Mouse (Mus musculus): ENCODE data around the gene Susd1.

Gene Susd1

DNA sequence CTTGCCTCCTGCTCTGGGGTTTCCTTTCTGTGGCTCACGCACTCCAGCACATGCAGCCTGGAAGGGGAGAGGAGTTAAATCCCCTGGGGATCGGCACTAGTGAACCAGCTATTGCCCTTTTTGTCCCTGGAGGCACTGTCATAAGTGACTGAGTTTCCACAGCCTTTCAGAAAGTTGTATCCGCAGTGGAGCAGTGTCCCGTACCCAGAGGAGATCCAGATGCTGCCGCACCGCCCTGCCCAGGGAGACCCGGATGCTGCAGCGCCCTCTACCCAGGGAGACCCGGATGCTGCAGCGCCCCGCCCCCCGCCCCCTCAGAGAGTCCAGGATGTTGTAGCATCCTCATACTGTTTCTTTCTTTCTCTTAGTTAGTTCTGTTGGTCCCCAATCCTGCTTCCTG lies 56.3 kb downstream of the Susd1 start:
- DNase-seq (ENCODE audit: extremely low read depth, low read depth, low spot score) = no peak

DNA sequence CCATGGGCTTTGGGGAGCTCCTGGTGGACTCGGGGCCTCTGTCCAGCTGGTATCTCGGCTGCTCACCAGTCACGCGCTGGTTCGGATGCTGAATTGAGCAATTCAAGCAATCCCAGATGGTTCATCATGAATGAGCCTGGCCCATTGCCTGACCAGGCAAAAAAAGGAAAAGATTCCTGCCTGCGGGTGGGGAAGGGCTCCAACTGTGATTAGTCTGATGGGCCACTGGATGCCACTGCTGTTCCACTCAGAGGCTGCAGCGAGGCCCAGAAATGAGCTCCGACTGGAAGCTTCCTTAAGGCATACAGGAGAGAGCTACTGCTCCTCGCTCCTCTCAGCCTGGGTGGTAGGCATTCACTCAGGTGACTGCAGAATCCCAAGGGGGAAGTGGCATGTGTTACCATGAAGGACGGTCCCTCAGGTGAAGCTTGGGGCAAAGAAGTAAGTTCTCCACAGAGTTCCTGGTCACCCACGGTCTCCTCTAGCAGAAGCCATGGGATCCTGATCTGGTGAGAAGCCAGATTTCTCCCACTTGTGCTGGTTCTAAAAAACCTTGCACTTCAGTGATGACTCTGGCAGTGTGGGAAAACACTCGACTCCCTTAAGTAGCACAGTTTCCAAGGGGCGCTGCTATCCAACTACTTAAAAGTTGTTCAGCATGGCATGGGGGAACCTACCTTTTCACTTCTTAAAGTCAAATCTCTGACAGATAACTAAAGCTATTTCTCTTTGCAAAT lies 57.3 kb downstream of the Susd1 start:
- DNase-seq (ENCODE audit: extremely low read depth, low read depth, low spot score) = peak; percentile 13

DNA sequence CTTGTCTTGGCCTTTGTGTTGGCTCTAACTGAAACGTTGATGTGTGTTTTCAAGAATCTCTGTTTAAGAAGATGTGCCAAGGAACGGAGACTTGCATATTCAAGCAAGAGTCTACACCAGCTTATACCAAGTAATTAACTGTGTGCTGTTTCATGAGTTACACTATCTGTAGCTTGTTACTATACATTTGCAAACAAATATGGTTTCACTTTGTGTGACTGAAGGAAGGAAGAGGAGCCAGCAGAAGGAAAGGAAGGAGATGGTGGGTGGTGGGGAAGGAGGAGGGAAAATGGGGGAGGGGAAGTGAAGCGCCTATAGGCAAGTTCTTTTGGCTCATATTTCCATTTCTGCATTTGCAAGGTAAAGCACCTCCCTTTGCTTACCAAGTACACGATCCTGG lies 58.0 kb downstream of the Susd1 start:
- no peak for DNase-seq (ENCODE audit: extremely low read depth, low read depth, low spot score)

DNA sequence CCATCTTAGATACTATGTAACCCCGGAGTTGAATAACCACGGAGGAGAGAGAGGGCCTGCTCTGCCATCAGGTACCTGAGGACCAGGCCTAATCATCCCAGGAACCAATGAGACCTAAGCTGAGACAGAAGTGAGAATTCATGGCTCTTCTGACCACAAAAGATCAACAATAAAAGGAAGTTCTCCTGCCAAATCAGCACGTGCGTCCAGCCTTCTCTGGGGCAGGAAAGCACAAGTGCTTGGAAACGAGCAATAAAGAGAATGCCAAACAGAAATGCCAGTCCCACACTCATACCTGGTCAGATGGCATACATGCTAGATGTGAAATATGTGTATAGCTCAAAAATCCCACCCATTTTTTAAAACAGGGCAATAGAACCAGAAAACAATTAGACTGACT lies 58.6 kb downstream of the Susd1 start:
- no peak for DNase-seq (ENCODE audit: extremely low read depth, low read depth, low spot score)

DNA sequence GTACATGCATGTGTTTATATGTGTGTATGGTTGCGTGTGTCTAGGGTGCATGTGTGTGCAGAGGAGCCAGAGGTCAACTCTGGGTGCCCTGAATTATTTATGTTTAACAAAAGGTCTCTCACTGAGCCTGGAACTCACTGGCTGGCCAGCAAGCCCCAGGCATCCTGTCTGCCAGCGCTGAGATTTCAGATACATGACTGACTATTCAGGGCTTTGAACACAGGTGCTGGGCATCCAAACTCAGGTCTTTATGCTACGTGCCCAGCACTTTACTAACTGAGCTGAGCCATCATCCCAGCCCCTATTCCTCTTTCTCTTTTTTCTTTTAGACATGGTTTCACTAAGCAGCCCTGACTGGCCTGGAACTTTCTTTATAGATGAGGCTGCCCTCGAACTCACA lies 59.8 kb downstream of the Susd1 start:
- DNase-seq (ENCODE audit: extremely low read depth, low read depth, low spot score) = no peak

DNA sequence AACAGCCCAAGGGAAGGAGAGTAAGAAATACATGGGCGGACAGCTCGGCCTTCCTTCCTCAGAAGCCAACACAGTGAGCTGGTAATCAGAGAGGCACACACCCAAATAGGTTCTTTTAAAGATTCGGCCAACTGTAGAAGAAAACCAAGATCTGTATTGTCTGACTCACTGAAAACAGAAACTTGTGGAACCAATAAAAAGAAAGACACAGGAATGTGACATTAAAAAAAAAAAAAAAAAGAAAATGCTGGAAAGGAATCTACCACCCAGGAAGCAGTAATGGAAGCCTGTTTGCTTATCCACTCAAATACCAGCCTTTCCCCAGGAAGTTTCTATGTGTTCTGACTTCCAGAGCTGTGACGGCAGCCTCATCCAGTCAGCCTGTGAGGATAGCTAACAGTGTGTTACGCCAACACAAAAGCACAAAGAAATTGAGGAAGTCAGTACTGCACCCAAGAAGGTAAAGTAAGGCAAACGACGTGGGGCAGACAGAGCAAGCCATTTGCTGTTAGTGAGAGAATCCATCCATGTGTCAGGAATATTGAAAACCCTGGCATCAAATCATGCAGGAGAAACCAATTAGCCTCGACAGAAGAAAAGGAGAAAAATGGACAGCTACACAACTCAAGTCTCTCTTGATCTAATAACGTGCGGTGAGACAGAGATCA lies 64.0 kb downstream of the Susd1 start:
- no peak for DNase-seq (ENCODE audit: extremely low read depth, low read depth, low spot score)

DNA sequence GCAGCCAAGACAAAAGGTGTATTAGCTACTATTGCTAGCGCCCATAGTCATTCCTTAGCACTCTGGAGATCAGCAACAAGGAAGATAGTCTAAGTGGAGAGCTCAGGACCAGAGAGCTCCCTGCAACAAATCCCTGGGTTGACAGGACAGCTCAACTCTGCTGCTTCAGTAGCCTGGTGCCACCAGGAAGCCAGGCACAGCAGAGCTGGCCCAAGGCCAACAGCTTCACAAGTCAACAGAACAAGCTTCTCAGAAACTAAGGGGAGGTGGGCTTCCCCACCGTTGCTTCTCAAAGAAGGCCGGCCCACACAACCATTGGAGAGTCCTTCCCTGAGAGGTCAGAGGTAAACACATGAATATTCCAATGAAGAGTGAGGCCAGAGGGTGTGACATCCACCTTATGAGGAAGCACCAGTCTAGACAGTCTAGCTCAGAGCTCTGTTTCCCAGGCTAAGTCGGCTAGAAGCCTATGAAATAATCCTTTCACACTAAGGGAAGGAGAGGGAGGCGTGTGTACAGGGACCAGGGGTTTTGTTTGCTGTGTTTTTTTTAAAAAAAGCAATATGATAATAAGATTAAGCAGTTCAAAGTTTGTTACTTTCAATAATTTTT lies 65.8 kb downstream of the Susd1 start:
- DNase-seq (ENCODE audit: extremely low read depth, low read depth, low spot score) = no peak

DNA sequence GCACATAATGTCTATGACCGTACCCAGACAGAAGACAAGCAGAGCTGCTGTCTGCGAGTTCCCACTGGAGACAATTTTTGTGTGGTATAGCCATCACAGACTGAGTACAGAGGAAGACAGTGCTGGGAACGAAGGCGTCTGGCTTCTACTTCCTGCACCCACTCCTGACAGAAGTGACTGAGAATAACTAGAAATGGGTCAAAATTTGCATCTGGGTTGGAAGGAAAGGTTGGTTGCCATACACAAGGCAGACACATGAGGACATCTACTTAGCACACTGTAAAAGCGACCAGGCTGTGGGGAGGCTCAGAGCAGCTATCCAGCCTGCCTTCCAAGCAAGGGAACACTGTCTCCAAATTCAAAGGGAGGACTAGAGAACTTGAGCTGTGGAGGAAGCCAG lies 66.5 kb downstream of the Susd1 start:
- DNase-seq (ENCODE audit: extremely low read depth, low read depth, low spot score) = no peak

DNA sequence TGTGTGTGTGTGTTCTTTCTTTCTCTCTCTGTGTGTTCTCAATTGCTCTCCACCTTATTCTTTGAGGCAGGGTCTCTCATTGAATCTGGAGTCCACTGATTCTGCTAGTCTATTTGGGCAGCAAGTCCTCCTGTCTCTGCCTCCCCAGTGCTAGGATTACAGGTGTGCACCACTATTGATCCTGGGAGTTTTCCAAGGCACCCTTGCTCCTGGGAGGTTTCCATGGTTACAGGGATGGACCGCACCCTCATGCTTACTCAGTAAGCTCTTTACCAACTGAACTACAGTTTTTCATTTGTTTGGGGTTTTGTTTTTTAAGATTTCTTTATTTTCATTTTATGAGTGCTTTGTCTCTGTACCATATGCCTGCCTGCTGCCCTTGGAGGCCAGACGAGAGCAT lies 68.5 kb downstream of the Susd1 start:
- no peak for DNase-seq (ENCODE audit: extremely low read depth, low read depth, low spot score)

DNA sequence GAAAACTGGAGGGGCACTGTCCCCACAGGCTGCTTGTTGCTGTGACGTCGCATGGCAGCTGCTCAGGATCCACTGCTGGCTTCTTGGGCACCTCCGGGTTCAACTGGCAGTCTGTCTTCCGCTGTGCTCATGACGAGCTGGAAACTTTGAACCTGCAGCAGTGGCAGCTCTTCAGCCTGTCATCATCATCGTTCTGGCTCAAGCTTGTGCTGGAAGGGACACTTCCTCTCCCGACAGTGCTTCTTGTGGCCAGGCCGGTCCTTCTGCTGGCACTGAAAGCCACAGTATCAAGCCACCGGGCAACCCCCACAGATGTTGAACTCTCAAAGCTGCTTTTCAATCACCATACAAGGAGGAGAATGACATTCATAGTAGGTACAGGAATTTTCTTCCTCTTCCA lies 70.3 kb downstream of the Susd1 start:
- DNase-seq (ENCODE audit: extremely low read depth, low read depth, low spot score) = no peak

DNA sequence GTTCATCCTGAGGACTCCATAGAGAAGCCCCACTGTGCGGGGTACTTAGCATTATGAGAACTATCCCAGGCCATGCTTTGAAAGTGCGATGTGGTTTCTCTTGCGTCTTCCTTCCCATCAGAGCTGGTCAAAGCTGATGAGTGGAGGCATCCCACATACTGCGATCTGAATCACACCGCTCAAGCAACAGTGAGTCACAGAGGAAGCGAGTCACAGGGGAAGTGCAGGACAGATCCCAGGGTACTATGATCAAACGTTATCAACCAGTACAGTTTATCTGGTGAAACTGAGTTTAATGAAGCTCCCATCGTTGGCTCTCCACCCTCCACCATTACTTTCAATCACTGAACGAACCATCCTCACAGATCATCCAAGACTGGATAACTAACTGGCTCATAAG lies 72.2 kb downstream of the Susd1 start:
- no peak for DNase-seq (ENCODE audit: extremely low read depth, low read depth, low spot score)

DNA sequence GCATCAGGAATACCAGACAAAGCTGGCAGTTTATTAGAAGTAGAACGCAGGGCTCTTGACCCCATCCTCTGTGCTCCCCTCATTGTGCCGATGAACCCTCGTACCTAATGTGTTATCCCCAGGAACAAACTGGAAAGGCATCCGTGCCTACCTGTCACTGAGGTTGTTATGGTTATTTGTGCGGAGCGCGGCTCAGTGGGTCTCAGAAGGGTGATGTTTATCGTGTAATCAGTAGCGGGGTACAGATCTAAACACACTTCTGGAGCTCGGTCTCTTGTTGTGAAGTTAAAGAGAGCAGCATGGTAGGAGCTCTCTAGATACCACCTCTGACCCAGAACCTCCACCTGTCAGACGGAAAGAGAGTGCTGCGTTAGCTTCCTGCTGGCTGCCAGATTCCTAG lies 72.9 kb downstream of the Susd1 start:
- DNase-seq (ENCODE audit: extremely low read depth, low read depth, low spot score) = no peak

DNA sequence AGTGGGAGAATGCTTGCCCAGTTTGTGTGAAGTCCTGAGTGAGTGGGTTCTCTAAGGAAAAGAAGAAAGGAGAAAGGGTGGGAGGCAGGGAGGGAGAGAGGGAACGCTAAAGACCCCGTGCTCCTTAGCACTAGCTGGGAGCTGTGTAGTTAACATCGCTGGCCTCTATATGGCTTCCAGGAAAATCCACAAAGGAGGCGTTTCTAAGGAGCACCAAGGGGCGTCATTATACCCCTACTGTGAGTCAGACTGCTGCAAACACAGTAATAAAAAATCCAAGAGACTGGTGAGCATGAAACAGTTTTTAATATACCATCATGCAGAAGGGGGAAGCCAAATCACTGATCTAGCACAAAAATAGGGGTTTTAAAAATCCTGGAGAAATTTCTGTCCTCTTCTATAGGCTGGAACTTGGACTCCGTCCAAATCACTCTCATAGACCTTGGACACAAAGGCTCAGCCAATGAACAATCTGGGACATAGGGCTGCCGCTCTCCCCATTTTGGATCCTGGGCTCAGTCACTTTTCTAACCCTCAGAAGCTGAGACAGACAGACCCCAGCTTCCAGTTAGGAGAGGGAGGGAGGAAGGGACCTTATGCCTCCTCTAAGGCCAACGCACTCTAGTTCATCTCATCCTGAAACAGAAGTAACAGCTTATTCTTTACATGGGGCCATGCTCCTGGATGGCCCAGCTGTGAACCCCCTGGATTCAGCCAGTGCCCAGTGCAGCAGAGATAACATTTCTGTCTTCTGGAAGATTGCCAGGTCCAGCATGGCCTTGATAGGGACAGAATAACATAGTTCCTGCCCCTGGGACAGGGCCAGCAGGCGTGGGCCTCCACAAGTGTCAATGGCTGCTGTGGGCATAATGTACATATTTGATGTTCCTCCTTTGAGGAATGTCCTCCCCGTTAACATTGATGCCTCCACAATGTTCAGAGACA lies 73.9 kb downstream of the Susd1 start:
- DNase-seq (ENCODE audit: extremely low read depth, low read depth, low spot score) = no peak

DNA sequence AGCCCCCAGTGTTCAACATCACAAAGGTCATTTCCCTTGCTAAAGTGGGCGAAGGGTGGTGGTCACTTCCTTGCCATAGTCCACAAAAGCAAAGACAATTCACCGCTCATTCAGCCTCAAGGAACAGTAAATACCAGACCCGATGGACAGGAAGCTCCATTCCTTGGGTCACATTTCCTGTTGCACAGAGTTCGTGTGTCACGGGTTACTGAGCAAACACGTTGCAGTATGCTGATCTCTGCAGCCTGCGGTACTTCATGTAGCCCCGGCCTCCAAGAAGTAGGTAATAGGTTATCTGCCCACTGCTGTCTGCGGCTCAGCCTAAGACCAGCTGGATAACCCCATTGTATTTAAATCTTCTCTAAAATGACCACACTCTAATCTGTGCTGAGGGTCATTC lies 75.4 kb downstream of the Susd1 start:
- no peak for DNase-seq (ENCODE audit: extremely low read depth, low read depth, low spot score)

DNA sequence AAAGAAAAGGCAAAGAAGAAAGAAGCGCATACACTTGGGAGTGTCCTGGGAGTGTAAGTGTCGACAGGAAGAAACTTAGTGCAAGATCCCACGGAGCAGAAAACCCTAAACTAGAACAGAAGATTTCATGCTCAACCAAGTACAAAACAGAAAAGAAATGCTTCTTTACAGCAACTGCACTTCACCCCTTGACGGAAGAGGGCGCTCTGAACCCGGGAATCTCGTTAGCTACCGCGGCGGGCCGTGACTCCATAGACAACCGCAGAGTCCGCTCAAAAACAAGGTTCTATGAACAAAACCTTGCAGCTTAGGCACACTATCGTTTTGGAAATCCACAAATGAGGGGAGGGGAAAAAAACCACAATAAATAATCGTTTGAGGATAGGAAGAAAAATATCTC lies 77.7 kb downstream of the Susd1 start:
- DNase-seq (ENCODE audit: extremely low read depth, low read depth, low spot score) = no peak

DNA sequence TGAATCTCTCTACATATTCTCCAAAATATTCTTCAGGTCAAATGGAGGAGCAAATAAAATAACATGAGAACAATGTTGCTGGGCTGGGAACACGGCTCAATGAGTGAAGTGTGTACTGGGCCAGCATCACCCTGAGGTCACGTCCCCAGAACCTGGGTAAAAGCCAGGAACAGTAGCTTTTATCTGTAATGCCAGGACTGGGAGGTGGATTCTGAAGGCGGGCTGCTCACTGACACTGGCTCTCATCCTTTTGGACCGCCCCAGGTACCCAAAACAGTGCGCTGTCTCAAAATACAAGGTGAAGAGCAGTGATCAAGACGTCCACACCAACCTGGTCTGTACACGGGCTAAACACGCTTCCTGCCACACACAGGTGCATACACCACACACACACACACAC lies 78.5 kb downstream of the Susd1 start:
- DNase-seq (ENCODE audit: extremely low read depth, low read depth, low spot score) = no peak

DNA sequence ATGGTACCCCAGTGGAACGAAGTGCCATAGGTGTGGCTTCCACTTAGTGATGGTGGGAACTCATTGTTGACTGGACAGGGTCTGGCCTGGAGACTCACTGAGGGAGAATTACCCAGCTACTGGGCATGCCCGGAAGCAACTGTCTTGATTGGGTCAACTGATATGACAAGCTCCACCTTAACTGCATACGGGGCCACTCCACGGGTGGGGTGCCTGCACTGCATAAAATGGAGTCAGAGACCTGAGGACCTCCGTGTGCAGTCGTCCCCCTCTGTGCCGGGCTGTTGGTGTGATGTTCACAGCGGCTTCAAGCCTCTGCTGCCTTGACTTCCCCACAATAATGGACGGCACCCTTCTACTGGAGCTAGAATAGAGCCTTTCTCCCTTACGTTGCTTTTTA lies 79.5 kb downstream of the Susd1 start:
- DNase-seq (ENCODE audit: extremely low read depth, low read depth, low spot score) = no peak

DNA sequence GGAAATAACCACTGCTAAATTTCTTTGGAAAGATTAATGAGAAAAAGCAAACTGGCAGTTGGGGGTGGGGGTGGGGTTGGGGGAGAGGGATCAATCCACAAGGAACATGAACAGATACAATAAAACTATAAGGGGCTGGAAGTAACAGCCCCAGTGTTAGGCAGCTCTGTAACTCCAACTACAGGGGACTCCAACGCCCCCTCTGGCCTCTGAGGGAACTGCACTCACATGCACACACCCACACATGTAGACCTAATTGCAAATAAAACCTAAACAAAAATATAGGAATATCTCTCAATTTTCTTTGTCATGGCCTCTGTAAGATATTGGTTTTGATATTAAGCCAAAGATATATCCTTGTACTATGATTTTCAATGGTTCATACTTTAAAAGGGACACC lies 83.0 kb downstream of the Susd1 start:
- no peak for DNase-seq (ENCODE audit: extremely low read depth, low read depth, low spot score)

DNA sequence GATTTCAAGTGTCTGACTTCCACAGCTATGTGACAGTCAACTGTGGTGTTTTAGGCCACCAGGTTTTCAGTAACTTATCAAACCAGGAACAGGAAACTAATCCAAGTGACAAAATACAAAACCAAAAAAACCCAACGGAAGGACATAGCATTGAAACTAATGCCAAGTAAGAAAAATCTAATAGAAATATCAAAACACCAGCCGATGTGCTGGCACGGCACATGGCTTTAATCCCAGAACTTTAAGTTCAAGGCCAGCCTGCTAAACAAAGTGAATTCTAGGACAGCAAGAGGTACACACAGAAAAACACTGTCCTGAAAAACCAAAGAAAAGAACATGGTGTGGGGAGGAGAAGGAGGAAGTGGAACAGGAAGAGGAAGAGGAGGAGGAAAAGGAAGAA lies 83.8 kb downstream of the Susd1 start:
- DNase-seq (ENCODE audit: extremely low read depth, low read depth, low spot score) = no peak

DNA sequence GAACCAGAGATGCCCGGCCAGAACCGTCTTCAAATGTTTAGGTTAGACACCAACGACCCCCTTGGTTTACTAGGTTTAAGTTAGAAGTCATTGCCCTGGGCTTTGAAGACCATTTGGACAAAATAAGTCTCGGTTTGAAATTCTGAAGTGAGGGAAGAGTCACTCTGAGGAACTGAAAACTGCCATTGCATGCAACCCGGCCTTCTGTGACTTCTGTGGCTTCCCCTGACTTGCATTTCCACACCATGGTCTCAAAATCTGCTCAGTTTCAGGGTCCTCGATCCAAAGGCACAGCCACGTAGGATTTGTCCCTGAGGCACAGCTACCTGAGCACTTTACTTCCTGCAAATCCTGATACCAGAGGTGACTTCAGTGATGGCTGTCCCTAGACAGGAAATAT lies 86.5 kb downstream of the Susd1 start:
- no peak for DNase-seq (ENCODE audit: extremely low read depth, low read depth, low spot score)

DNA sequence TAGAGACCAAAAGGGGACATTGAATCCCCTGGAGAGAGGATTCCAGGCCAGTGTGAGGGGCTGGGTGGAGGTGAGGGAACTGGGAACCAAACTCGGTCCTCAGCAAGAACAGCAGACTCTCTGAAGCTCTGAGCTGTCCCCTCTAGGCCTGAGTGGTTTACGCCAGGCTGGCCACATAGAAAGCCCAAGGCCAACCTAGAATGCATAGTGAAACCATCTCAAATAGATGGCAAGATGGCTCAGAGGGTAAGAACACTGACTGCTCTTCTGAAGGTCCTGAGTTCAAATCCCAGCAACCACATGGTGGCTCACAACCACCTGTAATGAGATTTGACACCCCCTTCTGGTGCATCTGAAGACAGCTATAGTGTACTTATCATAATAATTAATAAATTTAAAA lies 88.1 kb downstream of the Susd1 start:
- no peak for DNase-seq (ENCODE audit: extremely low read depth, low read depth, low spot score)
